Mouse (Mus musculus): ENCODE data around the gene Ppm1h. TPM values are rescaled to one million over a fixed set of nuclear protein-coding genes. Genes with fewer than 3 reads are reported as not detected.
"Not testable (repeated sequence)": the region's sequence is repeated elsewhere in the genome, so short reads cannot be mapped to it uniquely, and the experiment has no call there.

The Ppm1h gene
- polyA plus RNA-seq, 1 experiment from 2014 or later: 33.4 TPM

DNA sequence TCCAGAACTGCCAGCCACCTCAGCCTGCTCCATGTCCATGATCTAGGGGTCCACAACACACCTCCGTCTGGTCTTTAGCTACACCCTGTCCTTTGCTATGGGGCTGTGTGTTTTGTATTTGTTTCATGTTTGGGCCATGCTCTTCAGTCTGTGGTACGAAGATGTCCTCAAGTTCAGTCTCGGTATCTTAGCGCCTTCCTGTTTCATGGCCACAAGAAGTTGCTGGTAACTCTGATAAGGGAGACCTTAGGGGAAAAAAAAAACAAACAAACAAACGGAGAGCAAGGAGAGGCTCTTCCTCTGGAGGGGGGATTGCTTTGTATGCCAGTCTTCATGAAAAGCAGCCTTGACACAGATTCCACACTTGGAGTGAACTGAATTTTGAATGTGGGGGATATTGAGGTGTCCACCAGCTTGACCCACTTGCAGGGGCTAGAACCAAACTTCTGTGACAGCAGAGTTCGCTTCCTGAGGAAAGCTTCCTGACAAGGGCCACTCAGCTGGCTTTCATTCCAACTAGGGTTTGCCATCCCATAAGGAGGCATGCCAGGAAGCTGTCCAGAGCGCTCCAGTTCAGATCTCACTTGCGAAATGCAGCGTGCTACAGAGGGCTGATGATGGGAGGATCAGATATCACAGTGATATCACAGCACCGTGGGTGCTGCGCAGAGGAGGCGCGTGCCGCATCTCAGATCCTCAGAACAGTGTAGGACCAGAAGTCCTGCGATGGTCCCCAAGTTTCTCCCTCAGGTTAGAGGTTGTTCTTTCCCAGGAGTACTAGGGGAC lies 254.7 kb downstream of the Ppm1h start:
- no peak overlapping the region for H3K4me3 ChIP-seq
- H3K27me3 ChIP-seq: no peaks in the 10 kb centered on the region
- H3K27ac ChIP-seq (replicated peaks): peak overlapping the region; percentile 90
- peaks cover 54% of the 10 kb centered on the region for H3K4me1 ChIP-seq (replicated peaks)
- no peak for ATAC-seq (ENCODE audit: low read depth)
- no peak overlapping the region for H3K4me2 ChIP-seq
- 0 out of 2 replicates have a peak overlapping the region, but pooled peaks have one; percentile 26 for H3K9ac ChIP-seq
- H3K36me3 ChIP-seq: no peaks in the 10 kb centered on the region
- 88% methylated on average over 15 of the region's 15 CpGs for WGBS
- no peaks in the 10 kb centered on the region for H3K9me3 ChIP-seq

- H3K4me2 ChIP-seq; H3K9me3 ChIP-seq; H3K4me3 ChIP-seq; ATAC-seq (ENCODE audit: low read depth); H3K9ac ChIP-seq; H3K36me3 ChIP-seq; H3K27ac ChIP-seq (replicated peaks); H3K27me3 ChIP-seq: not testable (repeated sequence)
- H3K4me1 ChIP-seq (replicated peaks): peaks cover 35% of the 10 kb centered on the region
- no CpG with 5 or more reads among the region's 4 CpGs for WGBS
Measured at GRCm38 (mm10) chr10:122935406-122935805, 256.8 kb downstream of the Ppm1h start.

DNA sequence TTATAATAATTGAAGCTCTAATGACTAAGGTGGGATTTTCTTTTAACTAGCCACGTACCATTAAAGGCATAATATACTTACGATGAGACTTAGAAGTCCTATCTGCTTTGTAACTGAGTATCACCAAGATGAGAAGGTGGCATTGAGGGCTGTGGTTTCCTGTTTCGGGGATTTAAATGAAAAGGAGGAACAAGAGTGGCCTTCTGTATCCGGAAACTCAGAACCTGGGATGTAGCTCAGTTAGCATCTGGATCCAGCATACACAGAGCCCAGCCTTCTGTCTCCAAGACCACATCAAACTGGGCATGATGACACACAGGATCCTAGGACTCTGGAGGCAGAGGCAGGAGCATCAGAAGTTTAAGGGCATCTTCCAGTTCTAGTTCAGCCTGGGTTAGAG lies 258.8 kb downstream of the Ppm1h start:
- peaks cover 16% of the 10 kb centered on the region for H3K4me1 ChIP-seq (replicated peaks)
- not testable (repeated sequence) for H3K9ac ChIP-seq; H3K4me3 ChIP-seq; H3K9me3 ChIP-seq; H3K36me3 ChIP-seq; H3K27me3 ChIP-seq; H3K4me2 ChIP-seq; ATAC-seq (ENCODE audit: low read depth); H3K27ac ChIP-seq (replicated peaks)
- no CpG with 5 or more reads among the region's 4 CpGs for WGBS

GRCm38 (mm10) chr10:122939546-122939945 lies 261.0 kb downstream of the Ppm1h start:
- Histone ChIP-seq H3K9ac (no peak overlapping the region), H3K4me3 (no peak overlapping the region), H3K4me1 (replicated peaks) (peaks cover 12% of the 10 kb centered on the region), H3K27ac (replicated peaks) (no peak overlapping the region), H3K36me3 (no peaks in the 10 kb centered on the region), H3K27me3 (no peaks in the 10 kb centered on the region), H3K9me3 (no peaks in the 10 kb centered on the region), H3K4me2 (no peak overlapping the region)
- ATAC-seq (ENCODE audit: low read depth): no peak
- 77% methylated on average over 10 of the region's 10 CpGs for WGBS

DNA sequence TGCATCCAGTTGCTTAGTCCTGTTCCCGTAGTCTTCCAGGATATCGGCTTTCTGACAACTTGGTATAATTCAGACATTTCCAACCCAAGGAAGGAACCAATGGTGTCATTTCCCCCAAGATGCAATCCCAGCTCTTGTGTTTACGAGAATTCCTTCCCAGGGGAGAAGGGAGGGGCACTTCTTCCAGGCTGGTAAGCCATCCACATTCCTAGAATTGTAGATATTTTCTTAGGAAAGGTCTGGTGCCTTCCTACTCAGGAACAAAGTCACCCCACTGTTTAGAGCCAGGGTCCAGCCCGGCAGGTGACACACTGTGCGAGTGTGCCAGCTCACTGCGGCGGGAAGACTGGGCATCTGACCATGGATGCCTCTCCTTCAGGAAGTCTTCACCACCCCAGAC lies 264.2 kb downstream of the Ppm1h start:
- WGBS: 83% methylated on average over 7 of the region's 7 CpGs
- no peak overlapping the region for H3K4me2 ChIP-seq
- H3K4me1 ChIP-seq (replicated peaks): peaks cover 16% of the 10 kb centered on the region
- no peak overlapping the region; the same call in 1 of the 2 replicates for H3K27ac ChIP-seq (replicated peaks)
- no peak for ATAC-seq (ENCODE audit: low read depth)
- H3K9ac ChIP-seq: no peak overlapping the region
- H3K4me3 ChIP-seq: no peak overlapping the region
- H3K27me3 ChIP-seq: no peaks in the 10 kb centered on the region
- H3K36me3 ChIP-seq: no peaks in the 10 kb centered on the region
- no peaks in the 10 kb centered on the region for H3K9me3 ChIP-seq

GRCm38 (mm10) chr10:122943824-122944223 lies 265.3 kb downstream of the Ppm1h start:
- Histone ChIP-seq H3K36me3 (no peaks in the 10 kb centered on the region), H3K4me3 (no peak overlapping the region), H3K4me2 (no peak overlapping the region), H3K27me3 (no peaks in the 10 kb centered on the region), H3K9ac (no peak overlapping the region), H3K4me1 (replicated peaks) (peaks cover 16% of the 10 kb centered on the region), H3K27ac (replicated peaks) (peak overlapping the region; percentile 46; the same call in 1 of the 2 replicates), H3K9me3 (no peaks in the 10 kb centered on the region)
- 37% methylated on average over 6 of the region's 6 CpGs for WGBS
- ATAC-seq (ENCODE audit: low read depth): peak; percentile 27; the same call in 1 of the 2 replicates

- no peak overlapping the region for H3K4me2 ChIP-seq
- no peak overlapping the region for H3K9ac ChIP-seq
- H3K9me3 ChIP-seq: no peaks in the 10 kb centered on the region
- H3K27me3 ChIP-seq: no peaks in the 10 kb centered on the region
- 76% methylated on average over 5 of the region's 5 CpGs for WGBS
- no peak overlapping the region; the same call in 1 of the 2 replicates for H3K27ac ChIP-seq (replicated peaks)
- H3K4me3 ChIP-seq: no peak overlapping the region
- no peak for ATAC-seq (ENCODE audit: low read depth)
- peaks cover 16% of the 10 kb centered on the region for H3K4me1 ChIP-seq (replicated peaks)
- H3K36me3 ChIP-seq: no peaks in the 10 kb centered on the region
Measured at GRCm38 (mm10) chr10:122944888-122945287, 266.3 kb downstream of the Ppm1h start.

GRCm38 (mm10) chr10:122950966-122951365 lies 272.4 kb downstream of the Ppm1h start:
- Histone ChIP-seq H3K36me3 (no peaks in the 10 kb centered on the region), H3K9me3 (no peaks in the 10 kb centered on the region), H3K4me2 (no peak overlapping the region), H3K4me3 (no peak overlapping the region), H3K27me3 (no peaks in the 10 kb centered on the region), H3K4me1 (replicated peaks) (peaks cover 8% of the 10 kb centered on the region; the same call in 1 of the 2 replicates), H3K27ac (replicated peaks) (peak overlapping the region; percentile 38; the same call in 1 of the 2 replicates), H3K9ac (no peak overlapping the region)
- no peak for ATAC-seq (ENCODE audit: low read depth)
- WGBS: 46% methylated on average over 6 of the region's 6 CpGs

DNA sequence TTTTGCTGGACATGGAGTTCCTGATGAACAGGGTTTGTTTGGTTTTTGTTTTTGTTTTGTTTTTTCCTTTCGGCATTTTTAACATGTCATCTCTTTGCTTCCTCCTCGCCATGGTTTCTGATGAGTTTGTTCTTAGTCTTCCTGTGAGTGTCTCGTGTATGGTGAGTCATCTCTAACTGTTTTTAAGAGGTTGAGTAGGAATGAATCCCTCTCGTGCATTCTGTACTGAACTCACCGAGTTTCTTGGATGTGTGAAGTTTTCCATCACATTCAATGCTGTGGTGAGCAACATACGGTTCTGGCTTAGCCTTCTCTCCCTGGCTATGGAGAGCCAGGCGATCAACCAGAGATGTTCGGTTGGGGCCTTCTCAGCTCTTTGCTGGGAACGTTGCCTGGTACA lies 275.0 kb downstream of the Ppm1h start:
- no peak overlapping the region for H3K9ac ChIP-seq
- peaks cover 8% of the 10 kb centered on the region; the same call in 1 of the 2 replicates for H3K4me1 ChIP-seq (replicated peaks)
- no peaks in the 10 kb centered on the region for H3K36me3 ChIP-seq
- H3K4me3 ChIP-seq: no peak overlapping the region
- H3K27ac ChIP-seq (replicated peaks): no peak overlapping the region
- WGBS: 93% methylated on average over 9 of the region's 9 CpGs
- H3K27me3 ChIP-seq: no peaks in the 10 kb centered on the region
- ATAC-seq (ENCODE audit: low read depth): no peak
- H3K9me3 ChIP-seq: no peaks in the 10 kb centered on the region
- no peak overlapping the region for H3K4me2 ChIP-seq

DNA sequence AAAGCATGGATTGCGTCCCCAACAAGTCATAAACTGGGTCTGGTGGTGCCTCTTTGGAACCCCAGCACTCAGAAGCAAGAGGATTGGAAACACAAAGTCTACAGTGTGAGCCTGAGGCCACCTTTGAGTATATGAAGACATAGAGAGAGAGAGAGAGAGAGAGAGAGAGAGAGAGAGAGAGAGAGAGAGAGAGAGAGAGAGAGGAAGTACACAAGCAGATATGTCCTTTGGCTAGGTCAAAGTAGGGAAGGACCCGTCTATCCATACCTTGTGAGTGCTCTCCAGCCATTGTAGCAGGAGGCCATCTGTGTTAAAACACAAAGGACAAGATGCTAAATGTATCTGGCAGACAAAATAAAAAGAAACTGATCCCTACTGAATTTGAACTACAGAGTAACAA lies 279.4 kb downstream of the Ppm1h start:
- H3K9ac ChIP-seq: no peak overlapping the region
- no peaks in the 10 kb centered on the region for H3K36me3 ChIP-seq
- no peak for ATAC-seq (ENCODE audit: low read depth)
- 86% methylated on average over 2 of the region's 2 CpGs for whole genome bisulfite sequencing
- peaks cover 25% of the 10 kb centered on the region for H3K4me1 ChIP-seq (replicated peaks)
- H3K4me3 ChIP-seq: no peak overlapping the region
- H3K27ac ChIP-seq (replicated peaks): no peak overlapping the region
- H3K4me2 ChIP-seq: no peak overlapping the region
- no peaks in the 10 kb centered on the region for H3K27me3 ChIP-seq
- no peaks in the 10 kb centered on the region for H3K9me3 ChIP-seq

DNA sequence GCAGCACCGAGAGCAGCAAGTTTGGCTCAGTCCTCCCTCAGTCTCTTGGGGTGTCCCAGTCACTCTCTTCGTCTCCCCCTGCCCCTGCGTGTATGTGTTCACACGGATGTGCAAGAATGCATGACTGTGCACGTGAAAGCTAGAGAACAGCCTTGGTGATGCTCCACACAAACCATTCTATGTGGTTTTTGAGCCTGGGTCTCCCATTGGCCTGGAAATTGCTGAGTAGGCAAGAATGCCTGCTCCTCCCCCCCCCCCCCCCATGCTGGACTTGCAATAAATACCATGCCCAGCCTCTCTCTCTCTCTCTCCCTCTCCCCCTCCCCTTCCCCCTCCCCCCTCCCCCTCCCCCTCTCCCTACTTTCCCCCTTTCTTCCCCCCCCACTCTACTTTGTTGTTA lies 280.1 kb downstream of the Ppm1h start:
- Histone ChIP-seq H3K4me1 (replicated peaks) (peaks cover 32% of the 10 kb centered on the region), H3K9ac (no peak overlapping the region), H3K4me3 (no peak overlapping the region), H3K27me3 (no peaks in the 10 kb centered on the region), H3K4me2 (no peak overlapping the region), H3K9me3 (no peaks in the 10 kb centered on the region), H3K36me3 (no peaks in the 10 kb centered on the region), H3K27ac (replicated peaks) (no peak overlapping the region)
- 91% methylated on average over 5 of the region's 5 CpGs for WGBS
- no peak for ATAC-seq (ENCODE audit: low read depth)

GRCm38 (mm10) chr10:122960216-122960615 lies 281.7 kb downstream of the Ppm1h start:
- H3K4me3 ChIP-seq: no peak overlapping the region
- peaks cover 44% of the 10 kb centered on the region for H3K4me1 ChIP-seq (replicated peaks)
- 84% methylated on average over 16 of the region's 16 CpGs for WGBS
- peak overlapping the region; percentile 6; the same call in 1 of the 2 replicates for H3K27ac ChIP-seq (replicated peaks)
- no peak for ATAC-seq (ENCODE audit: low read depth)
- no peaks in the 10 kb centered on the region for H3K36me3 ChIP-seq
- no peaks in the 10 kb centered on the region for H3K9me3 ChIP-seq
- H3K4me2 ChIP-seq: no peak overlapping the region
- no peaks in the 10 kb centered on the region for H3K27me3 ChIP-seq
- no peak overlapping the region for H3K9ac ChIP-seq

- peaks cover 45% of the 10 kb centered on the region for H3K4me1 ChIP-seq (replicated peaks)
- peak overlapping the region; percentile 17; the same call in 1 of the 2 replicates for H3K9ac ChIP-seq
- 62% methylated on average over 16 of the region's 16 CpGs for WGBS
- H3K27me3 ChIP-seq: no peaks in the 10 kb centered on the region
- H3K9me3 ChIP-seq: no peaks in the 10 kb centered on the region
- H3K4me2 ChIP-seq: no peak overlapping the region
- H3K4me3 ChIP-seq: no peak overlapping the region
- H3K36me3 ChIP-seq: no peaks in the 10 kb centered on the region
- ATAC-seq (ENCODE audit: low read depth): no peak
- H3K27ac ChIP-seq (replicated peaks): peak overlapping the region; percentile 6
Measured at GRCm38 (mm10) chr10:122960738-122961137, 282.2 kb downstream of the Ppm1h start.

Measured in neural tube, embryonic 13.5 days (tissue).